Mouse (Mus musculus) bone marrow, adult 2 months (tissue): ENCODE results near the gene Efna3.

Source experiments
- CTCF ChIP-seq: fragments of 200-500 bp; IDR thresholded peaks from 2 replicates; pipeline ENCODE4 v1.5.1; 2011; ENCODE audit warnings: low read length, control low read depth; ENCODE audit not compliant: control insufficient read depth, insufficient read depth
- POLR2A ChIP-seq: fragments of 200-500 bp; IDR thresholded peaks from 2 replicates; pipeline ENCODE4 v1.6.1; 2011; ENCODE audit warnings: low read depth, mild to moderate bottlenecking, control low read depth, low read length, borderline replicate concordance; ENCODE audit not compliant: control insufficient read depth

DNA sequence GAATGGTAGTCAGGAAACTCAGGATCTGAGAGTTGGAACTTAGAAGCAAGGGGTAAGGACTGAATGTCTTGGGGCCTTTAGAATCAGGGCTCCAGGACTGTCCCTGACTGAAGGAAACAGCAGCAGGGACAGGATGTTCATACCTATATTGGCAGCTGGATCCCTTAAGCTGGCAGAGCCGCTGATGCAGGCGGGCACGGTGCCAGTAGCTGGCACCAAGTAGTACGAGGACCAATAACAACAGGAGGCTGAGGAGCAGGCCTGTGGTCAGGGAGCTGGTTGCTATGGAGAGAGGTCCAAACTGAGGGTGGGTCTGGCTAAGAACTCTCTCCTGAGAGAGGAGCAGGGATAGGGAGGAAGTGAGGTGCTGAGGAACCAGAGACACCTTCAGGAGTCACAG, 19.0 kb upstream of the Efna3 start:
- TF ChIP-seq CTCF, result no peak
- no peak for TF ChIP-seq POLR2A
